Mouse (Mus musculus): ENCODE results near the gene Gm43064. TPM values are rescaled to one million over a fixed set of nuclear protein-coding genes. Genes with fewer than 3 reads are reported as not detected.
A peak's percentile ranks its signal among the peaks of the same experiment; 100 is the strongest.

Gm43064 gene
- polyA plus RNA-seq, 1 experiment from 2014 or later, result 0.39 TPM

- peaks cover 8 to 10% of the 10 kb centered on the region in 2 experiments for H3K4me1 ChIP-seq (ENCODE audit: control insufficient read depth in 2 of 2, insufficient read depth in 2 of 2, low read length in 2 of 2)
- no peak overlapping the region for H3K4me3 ChIP-seq (ENCODE audit: control insufficient read depth in 1 of 2, insufficient read depth in 1 of 2, low read depth in 1 of 2, low read length in 2 of 2)
- H3K36me3 ChIP-seq (ENCODE audit: control insufficient read depth, insufficient read depth, low read length), result peaks cover 39% of the 10 kb centered on the region
- H3K9ac ChIP-seq (ENCODE audit: low read length), result peak overlapping the region; percentile 30; the same call in 1 of the 2 replicates
- peak overlapping the region; percentile 86 to 91 for H3K27ac ChIP-seq (replicated peaks in 1 of 2; ENCODE audit: control insufficient read depth in 1 of 2, insufficient read depth in 1 of 2, low read depth in 2 of 2, low read length in 2 of 2)
- H3K4me2 ChIP-seq (ENCODE audit: low read length), result peak overlapping the region; percentile 34
- peak; percentile 89 for ATAC-seq (ENCODE audit: insufficient number of reproducible peaks, insufficient read depth, low FRiP score, low read depth)
- 47% methylated on average over 10 of the region's 10 CpGs for WGBS
- no peaks in the 10 kb centered on the region for H3K9me3 ChIP-seq (ENCODE audit: control insufficient read depth, low read length)
- H3K27me3 ChIP-seq (ENCODE audit: control insufficient read depth, insufficient read depth, low read length), result no peaks in the 10 kb centered on the region
Observed at GRCm38 (mm10) chr3:103801631-103802531, 7.5 kb upstream of the Gm43064 start.

- Histone ChIP-seq H3K4me2 (ENCODE audit: low read length) (no peak overlapping the region), H3K27me3 (ENCODE audit: control insufficient read depth, insufficient read depth, low read length) (no peaks in the 10 kb centered on the region), H3K4me1 (ENCODE audit: control insufficient read depth in 2 of 2, insufficient read depth in 2 of 2, low read length in 2 of 2) (peaks cover 8 to 10% of the 10 kb centered on the region in 2 experiments), H3K9ac (ENCODE audit: low read length) (no peak overlapping the region), H3K36me3 (ENCODE audit: control insufficient read depth, insufficient read depth, low read length) (peaks cover 39% of the 10 kb centered on the region), H3K4me3 (ENCODE audit: control insufficient read depth in 1 of 2, insufficient read depth in 1 of 2, low read depth in 1 of 2, low read length in 2 of 2) (no peak overlapping the region), H3K9me3 (ENCODE audit: control insufficient read depth, low read length) (no peaks in the 10 kb centered on the region), H3K27ac (replicated peaks in 1 of 2; ENCODE audit: control insufficient read depth in 1 of 2, insufficient read depth in 1 of 2, low read depth in 2 of 2, low read length in 2 of 2) (peak overlapping the region; percentile 70 to 71)
- no peak for ATAC-seq (ENCODE audit: insufficient number of reproducible peaks, insufficient read depth, low FRiP score, low read depth)
- WGBS, result 78% methylated on average over 8 of the region's 8 CpGs
Observed at GRCm38 (mm10) chr3:103802861-103803260, 6.5 kb upstream of the Gm43064 start.

- Histone ChIP-seq H3K27me3 (ENCODE audit: control insufficient read depth, insufficient read depth, low read length) (no peaks in the 10 kb centered on the region), H3K4me2 (ENCODE audit: low read length) (no peak overlapping the region), H3K27ac (replicated peaks in 1 of 2; ENCODE audit: control insufficient read depth in 1 of 2, insufficient read depth in 1 of 2, low read depth in 2 of 2, low read length in 2 of 2) (no peak overlapping the region), H3K9ac (ENCODE audit: low read length) (no peak overlapping the region), H3K4me3 (ENCODE audit: control insufficient read depth in 1 of 2, insufficient read depth in 1 of 2, low read depth in 1 of 2, low read length in 2 of 2) (no peak overlapping the region), H3K4me1 (ENCODE audit: control insufficient read depth in 2 of 2, insufficient read depth in 2 of 2, low read length in 2 of 2) (peaks cover 8 to 21% of the 10 kb centered on the region in 2 experiments), H3K36me3 (ENCODE audit: control insufficient read depth, insufficient read depth, low read length) (peaks cover 39% of the 10 kb centered on the region), H3K9me3 (ENCODE audit: control insufficient read depth, low read length) (no peaks in the 10 kb centered on the region)
- 91% methylated on average over 1 of the region's 1 CpGs for WGBS
- no peak for ATAC-seq (ENCODE audit: insufficient number of reproducible peaks, insufficient read depth, low FRiP score, low read depth)
Observed at GRCm38 (mm10) chr3:103805671-103806070, 3.7 kb upstream of the Gm43064 start.

GRCm38 (mm10) chr3:103809799-103810150 is 402 bp downstream of the Gm43064 start:
- peak overlapping the region; percentile 88 for H3K4me2 ChIP-seq (ENCODE audit: low read length)
- no peaks in the 10 kb centered on the region for H3K9me3 ChIP-seq (ENCODE audit: control insufficient read depth, low read length)
- no peaks in the 10 kb centered on the region for H3K27me3 ChIP-seq (ENCODE audit: control insufficient read depth, insufficient read depth, low read length)
- WGBS, result 1% methylated on average over 14 of the region's 14 CpGs
- H3K4me3 ChIP-seq (ENCODE audit: control insufficient read depth in 1 of 2, insufficient read depth in 1 of 2, low read depth in 1 of 2, low read length in 2 of 2), result peak overlapping the region; percentile 77 to 79
- peak; percentile 33 for ATAC-seq (ENCODE audit: insufficient number of reproducible peaks, insufficient read depth, low FRiP score, low read depth)
- H3K9ac ChIP-seq (ENCODE audit: low read length), result peak overlapping the region; percentile 83
- peak overlapping the region; percentile 88 to 89 for H3K27ac ChIP-seq (replicated peaks in 1 of 2; ENCODE audit: control insufficient read depth in 1 of 2, insufficient read depth in 1 of 2, low read depth in 2 of 2, low read length in 2 of 2)
- peaks cover 0 to 11% of the 10 kb centered on the region in 2 experiments; a peak in 3 of 4 replicates for H3K4me1 ChIP-seq (ENCODE audit: control insufficient read depth in 2 of 2, insufficient read depth in 2 of 2, low read length in 2 of 2)
- peaks cover 42% of the 10 kb centered on the region for H3K36me3 ChIP-seq (ENCODE audit: control insufficient read depth, insufficient read depth, low read length)

GRCm38 (mm10) chr3:103810967-103811366 is 1.6 kb downstream of the Gm43064 start:
- Histone ChIP-seq H3K9me3 (ENCODE audit: control insufficient read depth, low read length) (no peaks in the 10 kb centered on the region), H3K36me3 (ENCODE audit: control insufficient read depth, insufficient read depth, low read length) (peaks cover 44% of the 10 kb centered on the region), H3K27me3 (ENCODE audit: control insufficient read depth, insufficient read depth, low read length) (no peaks in the 10 kb centered on the region), H3K27ac (replicated peaks in 1 of 2; ENCODE audit: control insufficient read depth in 1 of 2, insufficient read depth in 1 of 2, low read depth in 2 of 2, low read length in 2 of 2) (no peak overlapping the region), H3K4me1 (ENCODE audit: control insufficient read depth in 2 of 2, insufficient read depth in 2 of 2, low read length in 2 of 2) (peaks cover 0 to 11% of the 10 kb centered on the region in 2 experiments; a peak in 3 of 4 replicates), H3K4me3 (ENCODE audit: control insufficient read depth in 1 of 2, insufficient read depth in 1 of 2, low read depth in 1 of 2, low read length in 2 of 2) (no peak overlapping the region), H3K9ac (ENCODE audit: low read length) (no peak overlapping the region), H3K4me2 (ENCODE audit: low read length) (no peak overlapping the region)
- no peak for ATAC-seq (ENCODE audit: insufficient number of reproducible peaks, insufficient read depth, low FRiP score, low read depth)
- 88% methylated on average over 6 of the region's 6 CpGs for WGBS

- Histone ChIP-seq H3K36me3 (ENCODE audit: control insufficient read depth, insufficient read depth, low read length) (peaks cover 11% of the 10 kb centered on the region), H3K4me1 (ENCODE audit: control insufficient read depth in 2 of 2, insufficient read depth in 2 of 2, low read length in 2 of 2) (peaks cover 2 to 21% of the 10 kb centered on the region in 2 experiments), H3K4me2 (ENCODE audit: low read length) (no peak overlapping the region), H3K27ac (replicated peaks in 1 of 2; ENCODE audit: control insufficient read depth in 1 of 2, insufficient read depth in 1 of 2, low read depth in 2 of 2, low read length in 2 of 2) (no peak overlapping the region), H3K9ac (ENCODE audit: low read length) (no peak overlapping the region), H3K27me3 (ENCODE audit: control insufficient read depth, insufficient read depth, low read length) (no peaks in the 10 kb centered on the region), H3K9me3 (ENCODE audit: control insufficient read depth, low read length) (no peaks in the 10 kb centered on the region), H3K4me3 (ENCODE audit: control insufficient read depth in 1 of 2, insufficient read depth in 1 of 2, low read depth in 1 of 2, low read length in 2 of 2) (no peak overlapping the region)
- ATAC-seq (ENCODE audit: insufficient number of reproducible peaks, insufficient read depth, low FRiP score, low read depth), result no peak
Observed at GRCm38 (mm10) chr3:103827548-103827947, 18.2 kb downstream of the Gm43064 start.

GRCm38 (mm10) chr3:103829036-103829435 is 19.7 kb downstream of the Gm43064 start:
- Histone ChIP-seq H3K4me3 (ENCODE audit: control insufficient read depth in 1 of 2, insufficient read depth in 1 of 2, low read depth in 1 of 2, low read length in 2 of 2) (no peak overlapping the region), H3K27ac (replicated peaks in 1 of 2; ENCODE audit: control insufficient read depth in 1 of 2, insufficient read depth in 1 of 2, low read depth in 2 of 2, low read length in 2 of 2) (no peak overlapping the region), H3K9me3 (ENCODE audit: control insufficient read depth, low read length) (no peaks in the 10 kb centered on the region), H3K4me2 (ENCODE audit: low read length) (no peak overlapping the region), H3K27me3 (ENCODE audit: control insufficient read depth, insufficient read depth, low read length) (no peaks in the 10 kb centered on the region), H3K36me3 (ENCODE audit: control insufficient read depth, insufficient read depth, low read length) (no peaks in the 10 kb centered on the region), H3K9ac (ENCODE audit: low read length) (no peak overlapping the region), H3K4me1 (ENCODE audit: control insufficient read depth in 2 of 2, insufficient read depth in 2 of 2, low read length in 2 of 2) (peaks cover 5 to 24% of the 10 kb centered on the region in 2 experiments)
- WGBS, result 76% methylated on average over 3 of the region's 3 CpGs
- ATAC-seq (ENCODE audit: insufficient number of reproducible peaks, insufficient read depth, low FRiP score, low read depth), result no peak
